Mouse (Mus musculus) erythroblast, embryonic 14.5 days (primary cell): ENCODE measurements around the gene Prkrip1.

Experiments
- GATA1 ChIP-seq: IDR thresholded peaks from 2 replicates; pipeline ENCODE4 v1.6.1; 2012; ENCODE audit warnings: low read length, inconsistent platforms, mixed read lengths
- TAL1 ChIP-seq: IDR thresholded peaks from 3 replicates; pipeline ENCODE4 v1.6.1; 2012; ENCODE audit warnings: low read length, inconsistent platforms, mixed read lengths

- TF ChIP-seq TAL1: no peak
- TF ChIP-seq GATA1: no peak
These were observed 27.6 kb upstream of the Prkrip1 start for GRCm38 (mm10) chr5:136226246-136226876.
